Mouse (Mus musculus) MEL (cell line): ENCODE measurements at regions not wholly inside any gene's neighbourhood (a gene's known extent, or its start where the extent isn't known, plus 50 kb on each side); places are given as distances from the start of the nearest gene placed in this dataset.

Source experiments
- BHLHE40 ChIP-seq: IDR thresholded peaks from 2 replicates; pipeline ENCODE4 v1.6.1; 2012; ENCODE audit warnings: low read depth, mild to moderate bottlenecking, inconsistent platforms, low read length, improper control_type of control experiment, borderline replicate concordance
- CTCF ChIP-seq, 3 experiments: IDR thresholded peaks in 2 of 3; conservative IDR thresholded peaks in 1 of 3; 2 replicates each; pipeline ENCODE4 v1.5.1; 2011 to 2012; ENCODE audit warnings: low read length in 3 of 3, low read depth in 2 of 3, mild to moderate bottlenecking in 2 of 3, improper control_type of control experiment in 1 of 3, inconsistent platforms in 1 of 3, mixed read lengths in 1 of 3, moderate library complexity in 1 of 3; ENCODE audit not compliant: control insufficient read depth in 1 of 3, insufficient read depth in 1 of 3, poor library complexity in 1 of 3, severe bottlenecking in 1 of 3
- E2F4 ChIP-seq: IDR thresholded peaks from 2 replicates; pipeline ENCODE4 v1.6.1; 2011; ENCODE audit warnings: low read depth, low read length, improper control_type of control experiment, borderline replicate concordance
- EP300 ChIP-seq, 2 experiments: IDR thresholded peaks; 2 replicates each; pipeline ENCODE4 v1.6.1; 2011; ENCODE audit warnings: improper control_type of control experiment in 2 of 2, low read length in 2 of 2, low read depth in 1 of 2, mild to moderate bottlenecking in 1 of 2
- MEF2A ChIP-seq: IDR thresholded peaks from 2 replicates; pipeline ENCODE4 v1.6.1; 2014; ENCODE audit warnings: low read depth, mild to moderate bottlenecking, inconsistent platforms, low read length, improper control_type of control experiment; ENCODE audit not compliant: poor library complexity, insufficient replicate concordance, severe bottlenecking; ENCODE audit errors: extremely low read depth
- MYC ChIP-seq: IDR thresholded peaks from 2 replicates; pipeline ENCODE4 v1.6.1; 2011; ENCODE audit warnings: low read depth, mild to moderate bottlenecking, low read length, improper control_type of control experiment, moderate library complexity
- POLR2A ChIP-seq, 2 experiments: IDR thresholded peaks; 2 replicates each; pipeline ENCODE4 v1.6.1; 2011 to 2012; ENCODE audit warnings: low read length in 2 of 2, mild to moderate bottlenecking in 2 of 2, control low read depth in 1 of 2, improper control_type of control experiment in 1 of 2, low read depth in 1 of 2, moderate library complexity in 1 of 2; ENCODE audit not compliant: control insufficient read depth in 1 of 2, insufficient read depth in 1 of 2, poor library complexity in 1 of 2
- POLR2AphosphoS2 ChIP-seq: IDR thresholded peaks from 2 replicates; pipeline ENCODE4 v1.6.1; 2011; ENCODE audit warnings: low read length, improper control_type of control experiment
- POLR2AphosphoS5 ChIP-seq: IDR thresholded peaks from 2 replicates; pipeline ENCODE4 v1.6.1; 2012; ENCODE audit warnings: low read depth, borderline replicate concordance, mild to moderate bottlenecking, inconsistent platforms, low read length, moderate library complexity, mixed read lengths
- TCF12 ChIP-seq: IDR thresholded peaks from 2 replicates; pipeline ENCODE4 v1.6.1; 2014; ENCODE audit warnings: low read depth, mild to moderate bottlenecking, inconsistent platforms, low read length, improper control_type of control experiment, moderate library complexity
- UBTF ChIP-seq: IDR thresholded peaks from 2 replicates; pipeline ENCODE4 v1.6.1; 2012; ENCODE audit warnings: low read depth, mild to moderate bottlenecking, inconsistent platforms, low read length, improper control_type of control experiment, moderate library complexity, borderline replicate concordance; ENCODE audit not compliant: insufficient read depth
- USF1 ChIP-seq: IDR thresholded peaks from 2 replicates; pipeline ENCODE4 v1.6.1; 2014; ENCODE audit warnings: low read depth, mild to moderate bottlenecking, inconsistent platforms, low read length, improper control_type of control experiment, moderate library complexity
- ZC3H11A ChIP-seq: IDR thresholded peaks from 2 replicates; pipeline ENCODE4 v1.6.1; 2012; ENCODE audit warnings: low read depth, mild to moderate bottlenecking, inconsistent platforms, low read length, improper control_type of control experiment
- ZNF384 ChIP-seq: IDR thresholded peaks from 2 replicates; pipeline ENCODE4 v1.6.1; 2012; ENCODE audit warnings: low read depth, mild to moderate bottlenecking, inconsistent platforms, low read length, improper control_type of control experiment

DNA sequence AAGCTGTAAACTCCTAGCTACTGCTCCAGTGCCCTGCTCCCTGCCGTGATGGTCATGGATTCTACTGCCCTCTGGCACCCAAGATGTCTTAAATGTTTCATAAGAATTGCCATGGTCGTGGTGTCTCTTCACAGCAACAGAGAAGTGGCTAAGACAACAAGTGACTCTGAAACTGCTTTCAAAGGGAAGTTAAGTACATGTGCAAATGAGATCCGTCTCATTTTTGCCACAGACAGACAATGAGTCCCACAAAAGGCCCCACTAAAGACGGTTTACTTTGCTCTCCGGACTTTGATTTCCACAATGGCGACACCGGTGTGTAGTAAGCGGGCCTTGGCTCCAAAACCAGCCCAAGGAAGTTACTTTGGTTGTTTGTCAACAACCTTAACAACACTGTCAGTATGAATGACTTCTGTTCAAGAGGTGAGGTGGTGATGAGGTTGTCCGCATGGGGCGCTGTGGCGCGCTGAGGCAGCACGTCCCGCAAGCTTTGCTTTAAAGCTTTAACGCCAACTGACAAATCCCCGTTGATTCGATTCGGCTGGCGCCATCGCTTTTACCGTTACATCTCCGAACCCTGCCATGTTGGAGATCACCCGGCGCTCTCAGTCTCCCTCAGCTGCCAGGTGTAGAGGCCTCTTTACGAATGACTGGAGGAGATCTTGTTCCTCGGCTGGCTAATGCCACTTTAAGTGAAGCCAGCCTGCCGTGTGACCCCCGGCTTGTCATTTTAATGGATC is 153.3 kb downstream of the B3glct start:
- TF ChIP-seq MEF2A (no peak), POLR2A (IDR thresholded peaks at IDR 0.05; ENCODE audit: control insufficient read depth in 1 of 2, insufficient read depth in 1 of 2, low read depth in 1 of 2, low read length in 2 of 2, poor library complexity in 1 of 2) (no peak), USF1 (no peak), CTCF (IDR thresholded peaks at IDR 0.05 in 2 of 3, conservative IDR thresholded peaks at IDR 0.05 in 1 of 3; ENCODE audit: control insufficient read depth in 1 of 3, insufficient read depth in 1 of 3, low read depth in 2 of 3, low read length in 3 of 3, poor library complexity in 1 of 3, severe bottlenecking in 1 of 3) (no peak), EP300 (IDR thresholded peaks at IDR 0.05; ENCODE audit: low read depth in 1 of 2, low read length in 2 of 2) (no peak), MYC (no peak), E2F4 (no peak), ZNF384 (no peak), TCF12 (no peak), ZC3H11A (no peak), BHLHE40 (no peak), POLR2AphosphoS5 (no peak), POLR2AphosphoS2 (no peak), UBTF (no peak)
